Mouse (Mus musculus) MEL (cell line): ENCODE data around the gene Mfn1. TPM values are rescaled to one million over a fixed set of nuclear protein-coding genes. Genes with fewer than 3 reads are reported as not detected.

Experiments
- DNase-seq: peaks from one replicate; pipeline ENCODE4 v3.0.0; 2011; ENCODE audit warnings: low read depth, low spot score
- H3K27ac ChIP-seq: 2 replicates; pipeline ENCODE4 v1.5.1; 2012; ENCODE audit warnings: low read depth, mild to moderate bottlenecking, control low read depth, low read length, moderate library complexity; ENCODE audit not compliant: control insufficient read depth
- H3K27me3 ChIP-seq, 2 experiments: fragments of 150-350 bp in 1 of 2; sonication (generic) in 1 of 2; 2 replicates each; pipeline ENCODE4 v1.6.1; 2012; ENCODE audit warnings: low read length in 2 of 2, mild to moderate bottlenecking in 2 of 2, improper control_type of control experiment in 1 of 2, moderate library complexity in 1 of 2; ENCODE audit not compliant: insufficient read depth in 2 of 2, control insufficient read depth in 1 of 2
- H3K36me3 ChIP-seq, 2 experiments: 2 replicates each; pipeline ENCODE4 v1.6.1; 2012 to 2014; ENCODE audit warnings: low read length in 2 of 2, improper control_type of control experiment in 1 of 2, inconsistent platforms in 1 of 2, mild to moderate bottlenecking in 1 of 2; ENCODE audit not compliant: insufficient read depth in 2 of 2, control insufficient read depth in 1 of 2
- H3K4me1 ChIP-seq, 2 experiments: fragments of 150-350 bp in 1 of 2; sonication (generic) in 1 of 2; 2 replicates each; pipeline ENCODE4 v1.6.1; 2012; ENCODE audit warnings: low read length in 2 of 2, improper control_type of control experiment in 1 of 2, mild to moderate bottlenecking in 1 of 2; ENCODE audit not compliant: insufficient read depth in 2 of 2, control insufficient read depth in 1 of 2
- H3K4me3 ChIP-seq, 2 experiments: fragments of 150-350 bp in 1 of 2; sonication (generic) in 1 of 2; 2 replicates each; pipeline ENCODE4 v1.5.1; 2012; ENCODE audit warnings: low read depth in 2 of 2, low read length in 2 of 2, mild to moderate bottlenecking in 2 of 2, moderate library complexity in 2 of 2, control low read depth in 1 of 2, improper control_type of control experiment in 1 of 2; ENCODE audit not compliant: control insufficient read depth in 1 of 2, insufficient read depth in 1 of 2
- H3K79me2 ChIP-seq: 2 replicates; pipeline ENCODE4 v1.6.1; 2012; ENCODE audit warnings: mild to moderate bottlenecking, low read length, moderate library complexity; ENCODE audit not compliant: control insufficient read depth, poor library complexity, insufficient read depth
- H3K9ac ChIP-seq: 2 replicates; pipeline ENCODE4 v1.6.1; 2012; ENCODE audit warnings: low read depth, mild to moderate bottlenecking, control low read depth, low read length, moderate library complexity; ENCODE audit not compliant: control insufficient read depth, poor library complexity, severe bottlenecking
- H3K9me3 ChIP-seq: fragments of 150-350 bp; sonication (generic); replicated peaks from 2 replicates; pipeline ENCODE4 v1.6.1; 2012; ENCODE audit warnings: mild to moderate bottlenecking, low read length, improper control_type of control experiment, moderate library complexity; ENCODE audit not compliant: insufficient read depth
- CTCF ChIP-seq, 3 experiments: IDR thresholded peaks in 2 of 3; conservative IDR thresholded peaks in 1 of 3; 2 replicates each; pipeline ENCODE4 v1.5.1; 2011 to 2012; ENCODE audit warnings: low read length in 3 of 3, low read depth in 2 of 3, mild to moderate bottlenecking in 2 of 3, improper control_type of control experiment in 1 of 3, inconsistent platforms in 1 of 3, mixed read lengths in 1 of 3, moderate library complexity in 1 of 3; ENCODE audit not compliant: control insufficient read depth in 1 of 3, insufficient read depth in 1 of 3, poor library complexity in 1 of 3, severe bottlenecking in 1 of 3
- E2F4 ChIP-seq: IDR thresholded peaks from 2 replicates; pipeline ENCODE4 v1.6.1; 2011; ENCODE audit warnings: low read depth, low read length, improper control_type of control experiment, borderline replicate concordance
- GABPA ChIP-seq: IDR thresholded peaks from 2 replicates; pipeline ENCODE4 v1.6.1; 2012; ENCODE audit warnings: low read depth, mild to moderate bottlenecking, inconsistent platforms, low read length, improper control_type of control experiment, moderate library complexity
- GATA1 ChIP-seq: IDR thresholded peaks from 2 replicates; pipeline ENCODE4 v1.6.1; 2011; ENCODE audit warnings: low read depth, low read length, improper control_type of control experiment
- HCFC1 ChIP-seq: IDR thresholded peaks from 2 replicates; pipeline ENCODE4 v1.6.1; 2012; ENCODE audit warnings: low read depth, mild to moderate bottlenecking, inconsistent platforms, low read length, improper control_type of control experiment, moderate library complexity
- JUND ChIP-seq: IDR thresholded peaks from 2 replicates; pipeline ENCODE4 v1.6.1; 2011; ENCODE audit warnings: low read depth, mild to moderate bottlenecking, improper control_type of control experiment, low read length
- MAFK ChIP-seq: IDR thresholded peaks from 2 replicates; pipeline ENCODE4 v1.6.1; 2011; ENCODE audit warnings: low read depth, mild to moderate bottlenecking, low read length, improper control_type of control experiment, borderline replicate concordance
- MAZ ChIP-seq: IDR thresholded peaks from 2 replicates; pipeline ENCODE4 v1.6.1; 2012; ENCODE audit warnings: low read depth, mild to moderate bottlenecking, inconsistent platforms, low read length, improper control_type of control experiment
- MEF2A ChIP-seq: IDR thresholded peaks from 2 replicates; pipeline ENCODE4 v1.6.1; 2014; ENCODE audit warnings: low read depth, mild to moderate bottlenecking, inconsistent platforms, low read length, improper control_type of control experiment; ENCODE audit not compliant: poor library complexity, insufficient replicate concordance, severe bottlenecking; ENCODE audit errors: extremely low read depth
- NELFE ChIP-seq: IDR thresholded peaks from 2 replicates; pipeline ENCODE4 v1.6.1; 2011; ENCODE audit warnings: low read depth, low read length, improper control_type of control experiment
- POLR2A ChIP-seq, 2 experiments: IDR thresholded peaks; 2 replicates each; pipeline ENCODE4 v1.6.1; 2011 to 2012; ENCODE audit warnings: low read length in 2 of 2, mild to moderate bottlenecking in 2 of 2, control low read depth in 1 of 2, improper control_type of control experiment in 1 of 2, low read depth in 1 of 2, moderate library complexity in 1 of 2; ENCODE audit not compliant: control insufficient read depth in 1 of 2, insufficient read depth in 1 of 2, poor library complexity in 1 of 2
- POLR2AphosphoS2 ChIP-seq: IDR thresholded peaks from 2 replicates; pipeline ENCODE4 v1.6.1; 2011; ENCODE audit warnings: low read length, improper control_type of control experiment
- RCOR1 ChIP-seq: IDR thresholded peaks from 2 replicates; pipeline ENCODE4 v1.6.1; 2012; ENCODE audit warnings: low read depth, mild to moderate bottlenecking, inconsistent platforms, low read length, improper control_type of control experiment
- SIN3A ChIP-seq: IDR thresholded peaks from 2 replicates; pipeline ENCODE4 v1.6.1; 2012; ENCODE audit warnings: low read length, improper control_type of control experiment, inconsistent platforms
- SMC3 ChIP-seq: IDR thresholded peaks from 2 replicates; pipeline ENCODE4 v1.6.1; 2011; ENCODE audit warnings: low read depth, low read length, improper control_type of control experiment
- TBP ChIP-seq: IDR thresholded peaks from 2 replicates; pipeline ENCODE4 v1.8.0; 2011; ENCODE audit warnings: low read depth, low read length, improper control_type of control experiment
- TCF12 ChIP-seq: IDR thresholded peaks from 2 replicates; pipeline ENCODE4 v1.6.1; 2014; ENCODE audit warnings: low read depth, mild to moderate bottlenecking, inconsistent platforms, low read length, improper control_type of control experiment, moderate library complexity
- USF1 ChIP-seq: IDR thresholded peaks from 2 replicates; pipeline ENCODE4 v1.6.1; 2014; ENCODE audit warnings: low read depth, mild to moderate bottlenecking, inconsistent platforms, low read length, improper control_type of control experiment, moderate library complexity
- USF2 ChIP-seq, 2 experiments: IDR thresholded peaks; 2 replicates each; pipeline ENCODE4 v1.6.1; 2011 to 2012; ENCODE audit warnings: improper control_type of control experiment in 2 of 2, low read length in 2 of 2, borderline replicate concordance in 1 of 2, inconsistent platforms in 1 of 2, low read depth in 1 of 2, mild to moderate bottlenecking in 1 of 2; ENCODE audit not compliant: insufficient read depth in 1 of 2
- ZMIZ1 ChIP-seq: IDR thresholded peaks from 2 replicates; pipeline ENCODE4 v1.6.1; 2012; ENCODE audit warnings: low read depth, mild to moderate bottlenecking, inconsistent platforms, low read length, improper control_type of control experiment, moderate library complexity
- polyA plus RNA-seq, 2 experiments: library from polyadenylated mRNA; stranded (reverse) in 1 of 2; unstranded in 1 of 2; fragments of >175 nt in 1 of 2; fragments of >200 nt in 1 of 2; gene quantifications; 2 replicates each; pipeline versions ENCODE4 v1.2.1 to v1.2.4; 2012; ENCODE audit warnings: low replicate concordance in 2 of 2, low read depth in 1 of 2; ENCODE audit not compliant: insufficient read length in 2 of 2, insufficient read depth in 1 of 2, missing spikeins in 1 of 2
- total RNA-seq: library from RNA; depleted of rRNA; stranded (reverse); fragments of 300-350 nt; gene quantifications from 2 replicates; pipeline ENCODE4 v1.2.3, GENCODE M21; 2012

The Mfn1 gene
- total and polyA plus RNA-seq, 3 experiments: 25.5 to 29.4 TPM; not detected in 1

GRCm38 (mm10) chr3:32496711-32497070, 32.6 kb upstream of the Mfn1 start:
- DNase-seq: no peak
- no peaks in the 10 kb centered on the region for H3K79me2 ChIP-seq
- H3K4me3 ChIP-seq: no peak overlapping the region
- H3K27ac ChIP-seq: no peak overlapping the region
- H3K9me3 ChIP-seq: no peaks in the 10 kb centered on the region
- no peaks in the 10 kb centered on the region for H3K4me1 ChIP-seq
- no peak overlapping the region for H3K9ac ChIP-seq
- no peaks in the 10 kb centered on the region for H3K36me3 ChIP-seq
- TF ChIP-seq RCOR1 (no peak), NELFE (no peak), TBP (no peak)
- TF ChIP-seq, all 39 proteins: peak for 0
- H3K27me3 ChIP-seq: peaks cover 3 to 5% of the 10 kb centered on the region in 2 experiments; a peak in 3 of 4 replicates

GRCm38 (mm10) chr3:32500346-32500745, 28.9 kb upstream of the Mfn1 start:
- no peak for DNase-seq
- H3K4me1 ChIP-seq: no peaks in the 10 kb centered on the region
- H3K27ac ChIP-seq: no peak overlapping the region
- no peak overlapping the region for H3K4me3 ChIP-seq
- TF ChIP-seq E2F4 (no peak), POLR2A (IDR thresholded peaks at IDR 0.05; ENCODE audit: control insufficient read depth in 1 of 2, insufficient read depth in 1 of 2, low read depth in 1 of 2, low read length in 2 of 2, poor library complexity in 1 of 2) (no peak), SMC3 (no peak), TBP (no peak), USF1 (no peak)
- H3K9me3 ChIP-seq: no peaks in the 10 kb centered on the region
- no peaks in the 10 kb centered on the region for H3K79me2 ChIP-seq
- H3K27me3 ChIP-seq: peaks cover 2 to 8% of the 10 kb centered on the region in 2 experiments
- no peaks in the 10 kb centered on the region for H3K36me3 ChIP-seq
- H3K9ac ChIP-seq: no peak overlapping the region

DNA sequence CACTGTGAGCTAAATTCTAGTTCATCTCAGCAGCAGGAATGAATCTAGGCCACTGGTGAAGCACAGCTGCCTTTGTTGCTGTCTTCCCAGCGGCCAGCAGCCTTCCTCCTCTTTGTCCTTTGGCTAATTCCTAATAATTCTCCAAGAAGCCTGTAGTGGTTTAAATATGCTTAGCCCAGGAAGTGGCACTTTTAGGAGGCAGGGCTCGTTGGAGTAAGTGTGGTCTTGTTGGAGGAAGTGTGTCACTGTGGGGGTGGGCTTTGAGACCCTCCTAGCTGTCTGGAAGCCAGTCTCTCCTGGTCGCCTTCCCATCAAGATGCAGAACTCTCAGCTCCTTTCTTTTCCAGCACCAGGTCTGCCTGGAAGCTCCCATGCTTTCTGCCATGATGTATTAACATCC, 23.4 kb upstream of the Mfn1 start:
- TF ChIP-seq CTCF (IDR thresholded peaks at IDR 0.05 in 2 of 3, conservative IDR thresholded peaks at IDR 0.05 in 1 of 3; ENCODE audit: control insufficient read depth in 1 of 3, insufficient read depth in 1 of 3, low read depth in 2 of 3, low read length in 3 of 3, poor library complexity in 1 of 3, severe bottlenecking in 1 of 3) (no peak), GABPA (no peak), GATA1 (no peak), SIN3A (no peak), POLR2A (IDR thresholded peaks at IDR 0.05; ENCODE audit: control insufficient read depth in 1 of 2, insufficient read depth in 1 of 2, low read depth in 1 of 2, low read length in 2 of 2, poor library complexity in 1 of 2) (no peak), POLR2AphosphoS2 (no peak), RCOR1 (no peak), MAZ (no peak), SMC3 (no peak), ZMIZ1 (no peak), USF2 (IDR thresholded peaks at IDR 0.05; ENCODE audit: borderline replicate concordance in 1 of 2, insufficient read depth in 1 of 2, low read depth in 1 of 2, low read length in 2 of 2) (no peak), JUND (no peak), MAFK (no peak), TCF12 (no peak), MEF2A (no peak), TBP (no peak), NELFE (no peak), HCFC1 (no peak)
- Histone ChIP-seq H3K4me1 (no peaks in the 10 kb centered on the region), H3K4me3 (no peak overlapping the region), H3K9me3 (no peaks in the 10 kb centered on the region), H3K27me3 (peaks cover 2 to 4% of the 10 kb centered on the region in 2 experiments), H3K9ac (no peak overlapping the region), H3K36me3 (no peaks in the 10 kb centered on the region), H3K79me2 (peaks cover 3% of the 10 kb centered on the region), H3K27ac (no peak overlapping the region)
- DNase-seq: no peak
